ENCODE assay signal across 11 mouse cellular contexts in the genomic region with DNA sequence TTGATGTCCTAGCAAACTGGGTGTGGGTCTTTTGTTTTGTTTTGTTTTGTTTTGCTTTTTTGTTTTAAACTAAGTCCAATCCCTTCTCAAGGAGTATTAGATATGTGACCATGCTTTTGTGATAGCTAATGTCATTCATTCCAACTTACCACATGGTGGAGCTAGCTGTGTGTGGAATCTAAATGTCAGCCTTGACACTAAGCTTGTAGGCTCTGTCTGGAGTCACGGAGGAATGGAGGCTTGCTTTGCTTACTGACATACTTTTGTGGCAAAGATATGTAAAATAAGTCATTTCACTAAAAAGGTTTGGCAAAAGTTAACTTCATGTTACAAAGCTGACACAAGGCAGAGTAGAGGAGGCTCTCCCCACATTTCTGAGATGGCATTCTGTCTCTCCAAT. TPM values are rescaled to one million over a fixed set of nuclear protein-coding genes. Genes with fewer than 3 reads are reported as not detected.
A peak's percentile ranks its signal among the peaks of the same experiment; 100 is the strongest.
DNase-seq lines count a peak whose midpoint lies in the region; ATAC-seq and TF ChIP-seq lines count a peak whose summit lies in the region.
"Had no signal": no experiment of that assay in that cellular context is flagged by ENCODE, and none has a peak within 500 bp of the region (broad histone marks: within the 10 kb centered on the region; RNA-seq: fewer than 3 reads in every experiment).

No protein-coding gene starts in this region.

- no peaks in the 10 kb centered on the region for H3K4me1 ChIP-seq in hindbrain, postnatal 0 days (ENCODE audit: insufficient read depth, low read length)
- H3K4me1 ChIP-seq: heart, embryonic 13.5 days had no signal

- TF ChIP-seq CTCF in layer of hippocampus, adult 2 months (conservative IDR thresholded peaks at IDR 0.05), result peak; percentile 78
- TF ChIP-seq CTCF in hindbrain, postnatal 0 days (IDR thresholded peaks at IDR 0.05; ENCODE audit: low read depth), result peak; percentile 84

- no peak overlapping the region for H3K27ac ChIP-seq in layer of hippocampus, adult 2 months
- H3K27ac ChIP-seq in hindbrain, postnatal 0 days, result no peak overlapping the region
- H3K27ac ChIP-seq: heart, embryonic 13.5 days; limb, embryonic 13.5 days had no signal

- no peak overlapping the region for H3K4me2 ChIP-seq in hindbrain, postnatal 0 days (ENCODE audit: low read depth, low read length)
- H3K4me2 ChIP-seq: heart, embryonic 13.5 days; limb, embryonic 13.5 days had no signal

- peak; percentile 22 to 31 for DNase-seq in cerebellum, postnatal 14 days
- no peak for DNase-seq in cerebellum, adult 8-10 months
- peak; percentile 41 to 54 for DNase-seq in layer of hippocampus, adult 2 months (ENCODE audit: low spot score in 2 of 2)
- DNase-seq in layer of hippocampus, adult 11-12 months (ENCODE audit: low spot score), result no peak
- peak; percentile 47 for DNase-seq in Muller cell, postnatal 12 days (ENCODE audit: inconsistent ontology term)
- peak; percentile 86 for DNase-seq in hindbrain, postnatal 0 days (ENCODE audit: low spot score)
- DNase-seq in heart, postnatal 4 days, result no peak
- DNase-seq: cerebellum, adult 18-20 months had no signal

- no peaks in the 10 kb centered on the region for H3K27me3 ChIP-seq in hindbrain, postnatal 0 days (ENCODE audit: insufficient read depth, low read length)
- H3K27me3 ChIP-seq: heart, embryonic 13.5 days; limb, embryonic 13.5 days had no signal

- ATAC-seq in hindbrain, postnatal 0 days, result peak; percentile 68; the same call in 1 of the 2 replicates
- ATAC-seq in erythroblast, adult 5-6 weeks (replicated peaks; ENCODE audit: low FRiP score, poor library complexity, severe bottlenecking), result no peak

- 0% methylated on average over 1 of the region's 1 CpGs for WGBS in hindbrain, postnatal 0 days

- H3K9me3 ChIP-seq in hindbrain, postnatal 0 days (ENCODE audit: low read length), result no peaks in the 10 kb centered on the region
- H3K9me3 ChIP-seq: heart, embryonic 13.5 days; limb, embryonic 13.5 days had no signal

- no peak overlapping the region for H3K9ac ChIP-seq in hindbrain, postnatal 0 days (replicated peaks; ENCODE audit: low read length)
- H3K9ac ChIP-seq: heart, embryonic 13.5 days; limb, embryonic 13.5 days had no signal

- no peaks in the 10 kb centered on the region for H3K36me3 ChIP-seq in hindbrain, postnatal 0 days (ENCODE audit: insufficient read depth, low read length)
- H3K36me3 ChIP-seq: heart, embryonic 13.5 days; limb, embryonic 13.5 days had no signal

- no peak overlapping the region for H3K4me3 ChIP-seq in layer of hippocampus, adult 2 months
- H3K4me3 ChIP-seq in hindbrain, postnatal 0 days (ENCODE audit: low read length), result no peak overlapping the region
- H3K4me3 ChIP-seq: heart, embryonic 13.5 days; limb, embryonic 13.5 days had no signal

RNA-seq across cellular contexts. Expression of gene Tyw5, which starts 16.8 kb away (rescaled TPM):
- total RNA-seq in layer of hippocampus, adult 2 months (2021), result 10 to 100 TPM; 23.8 to 25.9 TPM
- total RNA-seq in hindbrain, postnatal 0 days (2014; rRNA removed), result 14.4 and 14.9 TPM in 2 replicates
- polyA plus RNA-seq in hindbrain, postnatal 0 days (2015; fragmentation: Nextera tagmentation; extraction: Ambion mirVana), result 29.8 and 31.4 TPM in 2 replicates
- total RNA-seq in erythroblast, adult 5-6 weeks (2015; ENCODE audit: low replicate concordance), result 4.6 and 10.7 TPM in 2 replicates
- total RNA-seq in erythroblast, adult 5-6 weeks (2017; ENCODE audit: low replicate concordance), result 3.5 and 14.7 TPM in 2 replicates
- 1 to 10 TPM; 8.5 to 8.6 TPM for total RNA-seq in heart, postnatal 4 days (2021)

RNA-seq across cellular contexts. Expression of gene Maip1, which starts 17.6 kb away (rescaled TPM):
- total RNA-seq in layer of hippocampus, adult 2 months (2021), result 10 to 100 TPM; 12.1 to 12.5 TPM
- 6.7 and 7.0 TPM in 2 replicates for total RNA-seq in hindbrain, postnatal 0 days (2014; rRNA removed)
- 19.8 and 20.4 TPM in 2 replicates for polyA plus RNA-seq in hindbrain, postnatal 0 days (2015; fragmentation: Nextera tagmentation; extraction: Ambion mirVana)
- total RNA-seq in erythroblast, adult 5-6 weeks (2015; ENCODE audit: low replicate concordance), result 1.3 and 2.7 TPM in 2 replicates
- total RNA-seq in erythroblast, adult 5-6 weeks (2017; ENCODE audit: low replicate concordance), result 2.1 and 3.0 TPM in 2 replicates
- 10 to 100 TPM; 14.1 to 14.9 TPM for total RNA-seq in heart, postnatal 4 days (2021)

RNA-seq across cellular contexts. Expression of gene 1700066M21Rik, which starts 46.3 kb away (rescaled TPM):
- total RNA-seq in layer of hippocampus, adult 2 months (2021), result 10 to 100 TPM; 22.2 to 24.5 TPM
- total RNA-seq in hindbrain, postnatal 0 days (2014; rRNA removed), result 20.3 and 56.1 TPM in 2 replicates
- polyA plus RNA-seq in hindbrain, postnatal 0 days (2015; fragmentation: Nextera tagmentation; extraction: Ambion mirVana), result 23.7 and 25.3 TPM in 2 replicates
- total RNA-seq in erythroblast, adult 5-6 weeks (2015; ENCODE audit: low replicate concordance), result 0.96 and 5.2 TPM in 2 replicates
- total RNA-seq in erythroblast, adult 5-6 weeks (2017; ENCODE audit: low replicate concordance), result 1.9 and 2.1 TPM in 2 replicates
- 1 to 10 TPM; 4.1 to 5.8 TPM for total RNA-seq in heart, postnatal 4 days (2021)

Comparison
In these comparisons a context has a peak if more than half of its experiments do, and no peak if none do; other contexts are left out.
1. DNase-seq: peak in cerebellum, postnatal 14 days (2 of 2), layer of hippocampus, adult 2 months (2 of 2), Muller cell, postnatal 12 days (single experiment) and hindbrain, postnatal 0 days (single experiment); none in cerebellum, adult 8-10 months (single experiment), layer of hippocampus, adult 11-12 months (single experiment) and heart, postnatal 4 days (single experiment).